Mouse (Mus musculus) lung, embryonic 14.5 days (tissue): ENCODE results near the gene Mapkbp1. TPM values are rescaled to one million over a fixed set of nuclear protein-coding genes. Genes with fewer than 3 reads are reported as not detected.

Experiments used
- ATAC-seq: fragments of 200-750 bp; cut with Nextera tagmentation; 2 replicates; pipeline ENCODE4 v1.8.0; 2017; ENCODE audit warnings: mild to moderate bottlenecking, moderate TSS enrichment, moderate library complexity; ENCODE audit not compliant: insufficient read depth
- DNase-seq: peaks from one replicate; pipeline ENCODE4 v3.0.0-alpha.2; 2015
- H3K27ac ChIP-seq: fragments of 300-500 bp; sonication (generic); 2 replicates; pipeline ENCODE4 v1.5.1; 2014; ENCODE audit warnings: low read depth, mild to moderate bottlenecking, moderate library complexity
- H3K27me3 ChIP-seq: fragments of 300-500 bp; sonication (generic); 2 replicates; pipeline ENCODE4 v1.6.1; 2014; ENCODE audit warnings: low read length, control low read depth; ENCODE audit not compliant: insufficient read depth
- H3K36me3 ChIP-seq: fragments of 300-500 bp; sonication (generic); 2 replicates; pipeline ENCODE4 v1.6.1; 2014; ENCODE audit warnings: control low read depth; ENCODE audit not compliant: insufficient read depth
- H3K4me1 ChIP-seq: fragments of 300-500 bp; sonication (generic); 2 replicates; pipeline ENCODE4 v1.6.1; 2014; ENCODE audit warnings: antibody characterized with exemption, control low read depth; ENCODE audit not compliant: insufficient read depth
- H3K4me2 ChIP-seq: fragments of 300-500 bp; sonication (generic); 2 replicates; pipeline ENCODE4 v1.6.1; 2014; ENCODE audit warnings: mild to moderate bottlenecking
- H3K4me3 ChIP-seq: fragments of 300-500 bp; sonication (generic); 2 replicates; pipeline ENCODE4 v1.5.1; 2014; ENCODE audit warnings: low read depth, low read length
- H3K9ac ChIP-seq: fragments of 300-500 bp; sonication (generic); 2 replicates; pipeline ENCODE4 v1.6.1; 2014
- H3K9me3 ChIP-seq: fragments of 300-500 bp; sonication (generic); 2 replicates; pipeline ENCODE4 v1.6.1; 2016; ENCODE audit warnings: low read depth, low read length, control low read depth
- CTCF ChIP-seq: IDR thresholded peaks from 2 replicates; pipeline ENCODE4 v1.5.1; 2016; ENCODE audit warnings: antibody characterized with exemption, low read depth
- WGBS: fragments of 180-500 bp; shearing (Covaris S2); extraction: QIAGEN DNeasy Blood & Tissue Kit; methylation state at CpG from one replicate; pipeline ENCODE4 v1.1.7; 2014; 5-methylcytosine and 5-hydroxymethylcytosine counted together
- polyA plus RNA-seq: library from polyadenylated mRNA; unstranded; fragments of >200 nt; fragmentation: Nextera tagmentation; extraction: Ambion mirVana; gene quantifications from 2 replicates; pipeline ENCODE4 v1.2.1, GENCODE M21; 2014

Mapkbp1 gene
- polyA plus RNA-seq, 1 experiment from 2014 or later = 3.4 TPM

DNA sequence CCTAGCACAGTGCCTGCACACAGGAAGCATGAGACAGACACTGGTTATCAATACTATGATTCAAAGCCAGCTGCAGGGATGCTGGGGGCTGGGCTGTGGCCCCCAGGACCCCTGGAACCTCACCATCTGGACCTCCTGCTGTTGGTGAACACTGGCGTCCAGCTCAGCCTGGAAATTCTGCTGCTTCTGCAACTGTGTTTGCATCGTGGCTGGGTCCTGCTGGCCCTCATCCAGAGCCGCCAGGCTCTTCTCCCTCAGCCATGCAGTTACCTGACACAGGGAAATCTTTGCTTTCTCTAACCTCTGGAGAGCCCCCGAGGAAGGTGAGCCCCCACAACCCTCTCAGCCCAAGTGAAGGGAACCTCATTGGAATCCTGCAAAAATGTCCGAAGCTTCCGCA, 78.9 kb downstream of the Mapkbp1 start:
- DNase-seq = no peak
- WGBS = 53% methylated on average over 6 of the region's 6 CpGs
- Histone ChIP-seq H3K27me3 (no peaks in the 10 kb centered on the region), H3K27ac (no peak overlapping the region), H3K4me2 (no peak overlapping the region), H3K9ac (no peak overlapping the region), H3K36me3 (no peaks in the 10 kb centered on the region), H3K4me3 (no peak overlapping the region), H3K9me3 (no peaks in the 10 kb centered on the region), H3K4me1 (no peaks in the 10 kb centered on the region)
- ATAC-seq = no peak
- no peak for TF ChIP-seq CTCF

DNA sequence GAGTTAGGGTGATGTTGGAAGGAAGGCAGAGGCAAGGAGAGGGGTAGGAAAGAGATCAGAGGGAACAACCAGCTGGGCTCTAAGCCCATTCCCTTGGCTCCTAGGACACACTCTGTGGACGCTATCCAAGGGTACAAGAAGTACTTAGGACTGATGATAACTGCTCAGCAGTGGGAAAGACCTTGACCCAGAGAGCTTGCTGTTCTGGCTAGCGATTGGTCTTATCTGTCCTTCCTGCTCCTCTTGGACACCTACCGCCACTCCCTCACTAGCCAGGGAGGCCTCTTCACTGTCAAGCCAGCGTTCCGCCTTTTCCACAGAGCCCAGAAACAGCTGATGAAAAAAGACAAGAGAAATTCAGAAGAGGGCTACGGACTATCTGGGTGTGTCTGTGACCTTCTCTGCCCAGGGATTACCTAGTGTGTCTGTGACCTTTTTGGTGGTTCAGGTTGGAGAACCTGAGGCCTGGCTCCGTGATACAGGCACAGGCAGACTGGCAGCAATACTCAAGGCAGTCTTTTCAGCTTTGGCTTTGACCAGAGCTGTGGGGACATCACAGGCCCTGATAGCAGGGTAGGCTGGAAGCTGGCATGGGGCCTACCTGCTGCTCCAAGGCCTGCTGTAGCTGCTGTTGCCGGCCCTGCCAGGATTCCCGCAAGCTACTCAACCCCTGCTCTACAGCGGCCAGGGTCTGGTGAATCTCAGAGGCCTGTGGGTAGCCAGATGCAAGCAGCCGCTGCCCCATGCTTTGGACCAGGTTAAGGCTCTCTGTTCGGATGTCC, 82.5 kb downstream of the Mapkbp1 start:
- Histone ChIP-seq H3K4me1 (0 out of 2 replicates have a peak, but pooled peaks cover 6% of the 10 kb centered on the region), H3K36me3 (no peaks in the 10 kb centered on the region), H3K27ac (no peak overlapping the region), H3K9ac (no peak overlapping the region), H3K4me2 (no peak overlapping the region), H3K9me3 (no peaks in the 10 kb centered on the region), H3K4me3 (no peak overlapping the region), H3K27me3 (no peaks in the 10 kb centered on the region)
- no peak for TF ChIP-seq CTCF
- DNase-seq (no peak), ATAC-seq (no peak)
- WGBS = 83% methylated on average over 12 of the region's 12 CpGs

DNA sequence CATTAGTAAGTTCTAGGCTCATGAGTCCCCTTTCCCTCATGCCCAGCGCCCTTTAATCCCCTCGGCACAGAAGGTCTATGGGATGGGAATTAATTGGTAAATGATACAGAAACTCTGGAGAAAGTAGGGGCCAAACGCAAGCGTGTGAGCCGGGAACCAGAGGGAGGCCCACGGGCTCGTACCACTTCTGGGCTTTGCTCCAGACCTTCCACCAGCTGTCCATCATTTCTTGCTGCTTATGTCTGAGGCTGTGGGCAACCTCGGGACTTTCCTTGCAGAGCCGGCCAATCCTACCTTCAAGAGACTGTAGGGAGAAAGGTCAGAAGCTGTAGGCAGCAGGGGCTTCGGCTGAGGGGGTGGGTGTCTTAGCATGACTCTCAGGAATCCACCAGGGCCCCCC, 83.4 kb downstream of the Mapkbp1 start:
- Histone ChIP-seq H3K27me3 (no peaks in the 10 kb centered on the region), H3K36me3 (no peaks in the 10 kb centered on the region), H3K4me1 (0 out of 2 replicates have a peak, but pooled peaks cover 8% of the 10 kb centered on the region), H3K9me3 (no peaks in the 10 kb centered on the region), H3K27ac (no peak overlapping the region), H3K4me2 (no peak overlapping the region), H3K4me3 (no peak overlapping the region), H3K9ac (no peak overlapping the region)
- no peak for ATAC-seq
- TF ChIP-seq CTCF = no peak
- DNase-seq = no peak
- 77% methylated on average over 10 of the region's 10 CpGs for WGBS

DNA sequence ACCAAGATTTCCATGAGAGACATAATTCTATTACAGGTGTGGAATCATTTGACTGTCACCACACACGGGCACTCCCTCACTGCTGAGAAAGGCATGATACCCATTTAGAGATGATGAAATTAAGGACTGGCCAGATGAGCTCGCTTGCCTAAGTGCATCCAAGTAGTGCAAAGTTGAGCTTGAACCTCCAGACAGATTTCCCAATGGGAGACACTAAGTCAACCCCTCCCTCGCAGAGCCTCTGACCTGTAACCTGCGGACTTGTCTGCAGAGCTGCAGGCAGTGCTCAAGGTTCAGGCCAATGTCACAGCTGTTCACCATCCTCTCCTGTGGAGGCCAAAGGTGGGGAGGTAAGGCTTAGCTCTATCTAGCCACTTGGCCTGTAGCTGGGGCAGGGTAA, 86.3 kb downstream of the Mapkbp1 start:
- Histone ChIP-seq H3K4me2 (no peak overlapping the region), H3K4me3 (no peak overlapping the region), H3K36me3 (no peaks in the 10 kb centered on the region), H3K9ac (no peak overlapping the region), H3K4me1 (0 out of 2 replicates have a peak, but pooled peaks cover 8% of the 10 kb centered on the region), H3K9me3 (no peaks in the 10 kb centered on the region), H3K27ac (no peak overlapping the region), H3K27me3 (no peaks in the 10 kb centered on the region)
- DNase-seq = no peak
- 85% methylated on average over 4 of the region's 4 CpGs for WGBS
- TF ChIP-seq CTCF = no peak
- no peak for ATAC-seq

DNA sequence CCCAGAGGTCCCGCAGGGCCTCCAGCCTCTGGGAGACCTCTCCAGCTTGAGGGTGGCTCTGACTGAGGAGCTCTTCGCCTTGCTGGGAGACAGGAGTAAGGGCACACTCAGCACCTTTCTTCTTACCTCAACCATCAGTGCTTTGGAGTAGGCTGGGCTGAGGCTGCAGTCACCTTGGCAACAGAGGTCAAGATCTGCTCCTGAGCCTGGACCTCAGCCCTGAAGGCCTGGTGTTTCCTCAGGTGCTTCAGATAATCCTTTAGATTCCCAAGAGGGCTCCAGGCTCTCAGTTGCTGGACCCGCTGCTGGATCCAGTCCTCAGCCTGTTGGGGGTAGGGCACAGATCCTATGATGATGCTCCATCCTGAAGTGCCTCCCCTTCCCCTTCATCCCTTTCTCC, 87.0 kb downstream of the Mapkbp1 start:
- 70% methylated on average over 3 of the region's 3 CpGs for WGBS
- H3K27ac ChIP-seq = peak overlapping the region; percentile 75; the same call in 1 of the 2 replicates
- peak; percentile 2; the same call in 1 of the 2 replicates for ATAC-seq

DNA sequence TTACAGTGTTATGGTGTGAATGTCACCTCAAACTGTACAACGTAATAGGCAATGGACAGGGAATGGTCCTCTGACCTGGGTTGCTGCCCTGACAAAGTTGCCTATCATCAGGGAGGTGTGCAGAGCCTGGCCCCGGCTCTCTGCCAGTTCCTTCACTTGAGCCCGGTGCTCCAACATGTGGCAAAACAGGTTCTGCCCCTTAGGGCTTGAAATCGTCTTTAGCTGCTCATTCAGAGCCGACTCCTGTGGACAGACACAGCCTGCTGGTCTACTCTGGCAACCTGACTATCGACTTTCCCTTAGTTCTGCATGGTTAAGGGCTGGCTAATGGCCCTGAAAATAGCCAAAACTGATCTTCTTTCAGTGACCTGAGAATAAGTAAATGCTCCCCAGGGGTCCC, 87.7 kb downstream of the Mapkbp1 start:
- no peak overlapping the region for H3K4me3 ChIP-seq
- no peaks in the 10 kb centered on the region for H3K9me3 ChIP-seq
- no peaks in the 10 kb centered on the region for H3K27me3 ChIP-seq
- DNase-seq = peak; percentile 75
- 0 out of 2 replicates have a peak, but pooled peaks cover 8% of the 10 kb centered on the region for H3K4me1 ChIP-seq
- WGBS = 52% methylated on average over 6 of the region's 6 CpGs
- H3K9ac ChIP-seq = no peak overlapping the region
- no peak for TF ChIP-seq CTCF
- H3K36me3 ChIP-seq = no peaks in the 10 kb centered on the region
- ATAC-seq = peak; percentile 53; the same call in 1 of the 2 replicates
- H3K4me2 ChIP-seq = no peak overlapping the region
- H3K27ac ChIP-seq = peak overlapping the region; percentile 75; the same call in 1 of the 2 replicates

More for the DNA sequence above, 87.0 kb downstream of the Mapkbp1 start:
- Histone ChIP-seq H3K4me2 (no peak overlapping the region), H3K36me3 (no peaks in the 10 kb centered on the region), H3K4me3 (no peak overlapping the region), H3K9me3 (no peaks in the 10 kb centered on the region), H3K27me3 (no peaks in the 10 kb centered on the region), H3K4me1 (0 out of 2 replicates have a peak, but pooled peaks cover 8% of the 10 kb centered on the region), H3K9ac (no peak overlapping the region)
- TF ChIP-seq CTCF = no peak
- no peak for DNase-seq

DNA sequence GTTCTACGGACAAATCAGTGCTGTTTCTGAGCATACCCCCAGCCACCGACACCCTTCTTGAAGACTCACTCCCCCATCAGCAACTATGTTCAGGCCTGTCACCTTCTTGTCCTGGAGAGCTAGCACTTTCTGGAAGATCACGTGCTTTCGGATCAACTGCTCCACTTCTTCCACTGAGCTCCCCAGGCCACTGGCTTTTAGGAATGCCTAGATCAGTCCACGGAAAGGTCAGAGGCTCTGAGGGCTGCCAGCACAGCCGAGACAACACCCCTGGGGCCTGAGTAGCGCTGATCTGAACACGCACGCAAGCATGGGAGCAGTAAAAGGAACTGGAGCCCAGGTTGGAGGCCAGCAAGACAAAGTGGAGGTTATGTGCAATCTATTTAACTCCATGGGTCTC, 88.2 kb downstream of the Mapkbp1 start:
- Histone ChIP-seq H3K9ac (no peak overlapping the region), H3K27me3 (no peaks in the 10 kb centered on the region), H3K36me3 (no peaks in the 10 kb centered on the region), H3K4me1 (0 out of 2 replicates have a peak, but pooled peaks cover 8% of the 10 kb centered on the region), H3K9me3 (no peaks in the 10 kb centered on the region), H3K4me3 (no peak overlapping the region), H3K27ac (peak overlapping the region; percentile 75), H3K4me2 (no peak overlapping the region)
- TF ChIP-seq CTCF = no peak
- 65% methylated on average over 9 of the region's 9 CpGs for WGBS
- DNase-seq (no peak), ATAC-seq (no peak)
